Mouse (Mus musculus): ENCODE results near the gene Fbxl17.

DNA sequence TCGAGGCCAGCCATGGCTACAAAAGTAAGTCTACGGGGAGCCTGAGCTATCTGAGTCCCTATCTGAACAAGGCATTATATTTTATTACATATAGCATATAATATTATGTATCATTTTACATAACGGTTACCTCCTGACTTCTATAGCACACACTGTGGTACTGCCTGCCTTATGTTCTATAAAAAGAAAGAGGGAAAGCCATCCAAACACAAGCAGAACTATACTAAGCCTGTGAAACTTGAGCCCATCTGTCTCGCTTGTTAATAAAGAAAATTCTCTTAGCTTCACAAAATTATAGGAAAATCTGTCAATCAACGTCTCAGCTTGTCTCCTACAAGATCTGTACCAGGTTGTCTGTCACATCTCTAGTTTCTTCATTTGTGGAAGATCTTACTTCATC lies 173.6 kb downstream of the Fbxl17 start:
- no peak for TF ChIP-seq MAFK (IDR thresholded peaks at IDR 0.05; ENCODE audit: borderline replicate concordance, low read depth, low read length)
- TF ChIP-seq USF2 (IDR thresholded peaks at IDR 0.05; ENCODE audit: borderline replicate concordance in 1 of 2, insufficient read depth in 1 of 2, low read depth in 1 of 2, low read length in 2 of 2): no peak
- no peak for TF ChIP-seq CTCF (IDR thresholded peaks at IDR 0.05 in 2 of 3, conservative IDR thresholded peaks at IDR 0.05 in 1 of 3; ENCODE audit: control insufficient read depth in 1 of 3, insufficient read depth in 1 of 3, low read depth in 2 of 3, low read length in 3 of 3, poor library complexity in 1 of 3, severe bottlenecking in 1 of 3)
- TF ChIP-seq MYC (IDR thresholded peaks at IDR 0.05; ENCODE audit: low read depth, low read length): no peak
- TF ChIP-seq EP300 (IDR thresholded peaks at IDR 0.05; ENCODE audit: low read depth in 1 of 2, low read length in 2 of 2): no peak
- TF ChIP-seq MAZ (IDR thresholded peaks at IDR 0.05; ENCODE audit: low read depth, low read length): no peak
- no peak for TF ChIP-seq POLR2A (IDR thresholded peaks at IDR 0.05; ENCODE audit: control insufficient read depth in 1 of 2, insufficient read depth in 1 of 2, low read depth in 1 of 2, low read length in 2 of 2, poor library complexity in 1 of 2)
- TF ChIP-seq UBTF (IDR thresholded peaks at IDR 0.05; ENCODE audit: borderline replicate concordance, insufficient read depth, low read depth, low read length): no peak

All from MEL (cell line).